Mouse (Mus musculus) layer of hippocampus, adult 11-12 months (tissue): Measurements from ENCODE around the gene Cd3d.

Experiments used
- DNase-seq: peaks from one replicate; pipeline ENCODE4 v3.0.0; 2022; ENCODE audit warnings: low spot score

Gene Cd3d

DNA sequence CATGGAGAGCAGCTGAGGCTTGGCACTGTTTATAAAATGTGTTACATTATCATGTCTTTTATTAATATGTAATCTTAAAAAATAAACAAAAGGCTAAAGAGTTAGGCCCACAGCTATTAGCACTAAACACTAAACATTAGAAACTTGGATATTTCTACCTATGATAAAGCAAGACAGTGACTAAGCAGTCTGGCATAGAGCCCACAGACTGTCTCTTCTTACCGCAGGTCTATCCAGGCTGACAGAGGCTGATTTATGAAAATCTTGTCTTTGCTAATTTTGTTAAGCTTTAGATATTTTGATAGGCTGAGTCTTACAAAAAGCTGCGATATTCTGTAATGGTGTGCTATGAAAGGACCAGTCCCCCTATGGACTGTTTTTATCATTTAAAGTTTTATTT, 11.7 kb downstream of the Cd3d start:
- DNase-seq = no peak

GRCm38 (mm10) chr9:44994962-44995361, 13.4 kb downstream of the Cd3d start:
- no peak for DNase-seq

DNA sequence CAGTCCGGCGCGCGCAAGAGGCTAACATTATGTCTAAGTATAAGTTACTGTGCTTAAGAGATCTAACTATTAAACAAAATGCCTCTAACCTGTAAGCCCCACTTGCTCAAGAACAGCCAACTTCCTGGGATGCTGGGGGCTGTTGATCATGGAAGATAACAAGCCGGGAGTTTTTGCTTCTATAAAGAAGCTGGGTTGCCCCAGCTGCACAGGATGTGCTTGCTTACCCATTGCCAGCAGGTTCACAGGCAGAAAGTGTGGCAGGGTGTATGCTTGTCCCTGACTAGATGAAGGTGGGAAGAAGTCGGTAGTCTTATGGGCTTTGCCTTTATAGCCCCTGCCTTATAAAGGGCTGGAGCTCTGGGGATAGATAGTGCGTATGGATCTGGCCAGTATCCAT, 15.0 kb downstream of the Cd3d start:
- DNase-seq = no peak

GRCm38 (mm10) chr9:44998138-44998537, 16.6 kb downstream of the Cd3d start:
- DNase-seq = no peak

DNA sequence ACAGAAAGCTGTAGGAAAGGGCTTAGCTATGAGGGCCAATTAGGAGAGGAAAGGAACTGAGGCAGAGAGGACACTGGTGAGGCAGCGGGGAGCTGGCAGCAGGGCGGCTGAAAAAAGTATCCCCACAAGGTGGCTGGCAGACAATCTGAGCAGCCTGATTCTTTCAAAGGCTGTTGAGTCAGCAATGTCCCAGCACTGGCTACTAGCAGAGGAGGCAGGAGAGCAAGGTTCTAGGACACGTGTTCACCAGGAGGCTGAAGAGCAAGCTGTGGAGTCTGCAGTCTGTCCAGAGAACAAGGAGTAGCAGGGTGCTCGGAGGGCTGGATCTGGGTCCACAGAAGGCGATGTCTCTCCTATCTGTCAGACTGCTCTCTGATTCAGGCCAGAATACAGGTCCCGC, 17.6 kb downstream of the Cd3d start:
- DNase-seq = peak; percentile 6

DNA sequence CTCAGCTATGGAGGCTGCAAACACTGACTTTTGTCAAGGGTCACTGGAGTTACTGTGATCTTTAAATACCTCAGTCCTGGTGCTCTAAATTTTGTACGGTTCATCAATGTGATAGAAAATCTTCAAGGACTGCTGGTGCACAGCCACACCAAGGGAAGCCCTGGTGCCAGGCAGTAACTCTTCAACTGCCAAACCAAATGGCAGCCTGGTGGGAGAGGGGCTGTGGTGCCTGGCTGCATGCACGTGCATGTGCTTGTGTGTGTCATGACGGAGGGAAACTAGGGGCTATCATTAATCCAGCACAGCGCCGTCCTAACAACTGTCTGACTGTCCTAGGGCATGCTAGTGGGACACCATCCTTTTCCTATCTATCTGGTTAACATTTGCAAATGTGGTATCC, 18.2 kb downstream of the Cd3d start:
- no peak for DNase-seq

DNA sequence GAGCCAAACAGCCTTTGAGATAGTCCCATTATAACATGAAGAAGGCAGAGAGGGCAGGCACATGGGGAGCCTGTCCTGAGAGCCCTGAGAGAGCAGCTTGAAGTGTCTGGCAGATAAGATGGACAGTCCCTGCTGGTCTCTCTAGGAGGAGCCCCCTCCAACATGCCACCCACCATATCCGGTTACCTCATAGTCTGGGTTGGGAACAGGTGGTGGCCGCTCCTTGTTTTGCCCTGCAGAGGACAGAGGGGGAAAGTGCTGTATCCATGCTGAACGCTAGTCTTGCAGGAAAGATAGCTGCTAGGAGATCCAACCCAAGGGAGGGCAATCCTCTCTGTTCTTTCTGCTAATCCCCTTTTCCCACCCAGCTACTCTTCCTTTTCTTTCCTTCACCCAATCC, 18.7 kb downstream of the Cd3d start:
- no peak for DNase-seq

GRCm38 (mm10) chr9:45007404-45007803, 25.8 kb downstream of the Cd3d start:
- no peak for DNase-seq

DNA sequence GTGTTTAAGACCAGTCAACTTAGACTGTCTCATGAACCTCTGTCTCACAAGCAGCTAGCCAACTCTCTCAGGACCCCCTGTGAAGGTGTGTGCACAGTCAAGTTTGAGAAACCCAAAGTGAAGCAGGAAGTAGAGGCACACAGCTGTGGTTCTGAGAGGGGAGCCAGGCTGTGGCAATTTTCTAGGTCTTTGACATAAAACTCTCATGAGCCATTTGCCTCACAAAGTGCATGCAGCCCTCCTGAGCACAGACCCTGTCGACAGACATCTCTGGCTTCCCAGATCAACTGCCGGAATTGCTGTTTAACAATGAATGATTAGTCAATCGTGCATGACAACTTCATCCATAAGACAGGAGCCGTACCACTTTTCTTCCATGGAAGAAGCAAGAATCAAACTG, 26.8 kb downstream of the Cd3d start:
- DNase-seq = no peak

GRCm38 (mm10) chr9:45009180-45010078, 27.8 kb downstream of the Cd3d start, which contains the start of gene Cd3e:
Gene Cd3e (minus strand): TSS chr9:45009627.
- DNase-seq = no peak

- DNase-seq = no peak
Observed at GRCm38 (mm10) chr9:45010461-45010860, 28.9 kb downstream of the Cd3d start.

DNA sequence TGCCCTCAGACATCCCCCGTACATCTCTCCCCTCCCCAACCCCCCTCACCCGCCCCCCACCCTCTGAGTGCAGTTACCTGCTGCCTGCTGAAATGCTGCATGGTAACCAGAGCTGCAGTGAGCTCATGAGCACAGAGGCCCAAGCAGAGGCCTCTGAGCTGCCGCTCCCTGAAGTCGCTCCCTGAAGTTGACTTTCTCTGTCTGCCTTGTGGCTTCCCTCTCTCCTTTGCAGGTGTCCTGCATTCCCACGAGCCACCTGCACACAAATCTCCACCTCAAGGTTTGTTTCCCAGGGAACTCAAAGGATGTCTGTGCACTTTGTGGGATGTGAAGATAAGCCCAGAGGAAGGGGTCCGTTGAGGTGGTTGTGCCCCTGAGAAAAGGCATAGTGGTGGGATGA, 29.7 kb downstream of the Cd3d start:
- no peak for DNase-seq

GRCm38 (mm10) chr9:45014879-45015278, 33.3 kb downstream of the Cd3d start:
- DNase-seq = no peak

- DNase-seq = no peak
Observed at GRCm38 (mm10) chr9:45015841-45016240, 34.3 kb downstream of the Cd3d start.

GRCm38 (mm10) chr9:45018031-45018430, 36.4 kb downstream of the Cd3d start:
- DNase-seq = no peak

GRCm38 (mm10) chr9:45022800-45023199, 41.2 kb downstream of the Cd3d start:
- peak; percentile 58 for DNase-seq

- DNase-seq = no peak
Observed at GRCm38 (mm10) chr9:45023638-45024037, 42.1 kb downstream of the Cd3d start.

- DNase-seq = no peak
Observed at GRCm38 (mm10) chr9:45024187-45024586, 42.6 kb downstream of the Cd3d start.

- DNase-seq = no peak
Observed at GRCm38 (mm10) chr9:45027376-45027775, 45.8 kb downstream of the Cd3d start.

GRCm38 (mm10) chr9:45030341-45030740, 48.8 kb downstream of the Cd3d start:
- DNase-seq = no peak

- no peak for DNase-seq
Observed at GRCm38 (mm10) chr9:45032261-45032660, 50.7 kb downstream of the Cd3d start.

DNA sequence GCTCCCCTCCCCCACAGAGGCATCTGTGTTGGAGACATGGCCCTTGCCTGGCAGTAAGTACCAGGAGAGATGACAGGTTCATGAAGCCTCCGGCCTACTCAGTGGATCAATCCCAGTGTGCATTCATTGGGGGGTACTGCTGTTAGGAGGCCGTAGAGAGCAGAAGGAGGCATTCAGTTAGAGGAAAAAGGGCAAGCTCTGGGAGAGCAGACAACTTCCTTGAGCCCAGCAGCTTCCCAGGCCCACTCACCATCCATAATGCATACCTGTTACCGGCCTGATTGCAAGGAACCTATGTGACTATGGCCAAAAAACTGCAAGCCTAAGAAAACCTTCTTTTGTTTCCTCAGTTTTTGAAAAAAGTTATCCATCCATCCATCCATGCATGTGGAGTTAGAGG, 52.9 kb downstream of the Cd3d start:
- DNase-seq = no peak
